Mouse (Mus musculus) neural tube, embryonic 15.5 days (tissue): ENCODE results near the gene Pcyt1a. TPM values are rescaled to one million over a fixed set of nuclear protein-coding genes. Genes with fewer than 3 reads are reported as not detected.
A peak's percentile ranks its signal among the peaks of the same experiment; 100 is the strongest.

Experiments
- ATAC-seq: fragments of 200-750 bp; cut with Nextera tagmentation; 2 replicates; pipeline ENCODE4 v1.8.0; 2017; ENCODE audit warnings: mild to moderate bottlenecking, moderate TSS enrichment, moderate library complexity; ENCODE audit not compliant: low FRiP score
- H3K27ac ChIP-seq: fragments of 300-500 bp; sonication (generic); replicated peaks from 2 replicates; pipeline ENCODE4 v1.5.1; 2015; ENCODE audit warnings: mild to moderate bottlenecking, inconsistent platforms
- H3K27me3 ChIP-seq: fragments of 300-500 bp; sonication (generic); replicated peaks from 2 replicates; pipeline ENCODE4 v1.6.1; 2015; ENCODE audit warnings: inconsistent platforms
- H3K36me3 ChIP-seq: fragments of 300-500 bp; sonication (generic); 2 replicates; pipeline ENCODE4 v1.6.1; 2015; ENCODE audit warnings: inconsistent platforms
- H3K4me1 ChIP-seq: fragments of 300-500 bp; sonication (generic); 2 replicates; pipeline ENCODE4 v1.6.1; 2015; ENCODE audit warnings: inconsistent platforms
- H3K4me2 ChIP-seq: fragments of 300-500 bp; sonication (generic); 2 replicates; pipeline ENCODE4 v1.6.1; 2015; ENCODE audit warnings: inconsistent platforms, mild to moderate bottlenecking, moderate library complexity
- H3K4me3 ChIP-seq: fragments of 300-500 bp; sonication (generic); replicated peaks from 2 replicates; pipeline ENCODE4 v1.5.1; 2015; ENCODE audit warnings: mild to moderate bottlenecking, inconsistent platforms
- H3K9ac ChIP-seq: fragments of 300-500 bp; sonication (generic); replicated peaks from 2 replicates; pipeline ENCODE4 v1.6.1; 2015; ENCODE audit warnings: mild to moderate bottlenecking, inconsistent platforms
- H3K9me3 ChIP-seq: fragments of 300-500 bp; sonication (generic); replicated peaks from 2 replicates; pipeline ENCODE4 v1.6.1; 2016; ENCODE audit warnings: inconsistent platforms
- WGBS: fragments of 180-500 bp; shearing (Covaris S2); methylation state at CpG from one replicate; pipeline ENCODE4 v1.1.7; 2015; ENCODE audit warnings: mixed read lengths; 5-methylcytosine and 5-hydroxymethylcytosine counted together
- polyA plus RNA-seq: library from polyadenylated mRNA; unstranded; fragments of >200 nt; fragmentation: Nextera tagmentation; extraction: Ambion mirVana; gene quantifications from 2 replicates; pipeline ENCODE4 v1.2.1, GENCODE M21; 2015

Gene Pcyt1a
- 44.2 and 46.0 TPM in 2 replicates for polyA plus RNA-seq

- Histone ChIP-seq H3K4me2 (peak within 1 kb of the TSS; percentile 81), H3K27me3 (no peaks in the 10 kb centered on the region), H3K4me1 (peaks cover 25% of the 10 kb centered on the region), H3K36me3 (no peaks in the 10 kb centered on the region), H3K4me3 (peak within 1 kb of the TSS; percentile 79), H3K9ac (peak within 1 kb of the TSS; percentile 89), H3K27ac (peak within 1 kb of the TSS; percentile 94), H3K9me3 (no peaks in the 10 kb centered on the region)
- WGBS, result under 1% methylated on average over 54 of the region's 54 CpGs
- ATAC-seq, result peak; percentile 99
These were observed at the start of gene Pcyt1a for GRCm38 (mm10) chr16:32430474-32431046. Gene Pcyt1a, plus strand, starts transcription at chr16:32430921.

- no peaks in the 10 kb centered on the region for H3K27me3 ChIP-seq
- no peak overlapping the region for H3K9ac ChIP-seq
- H3K27ac ChIP-seq, result no peak overlapping the region
- no peaks in the 10 kb centered on the region for H3K9me3 ChIP-seq
- H3K4me2 ChIP-seq, result no peak overlapping the region
- no peak overlapping the region for H3K4me3 ChIP-seq
- no peak for ATAC-seq
- H3K4me1 ChIP-seq, result no peaks in the 10 kb centered on the region
- peaks cover 73% of the 10 kb centered on the region for H3K36me3 ChIP-seq
These were observed 47.8 kb upstream of the Pcyt1a start for GRCm38 (mm10) chr16:32382901-32383300.

GRCm38 (mm10) chr16:32384885-32385284 lies 45.8 kb upstream of the Pcyt1a start:
- no peak for ATAC-seq
- Histone ChIP-seq H3K27ac (no peak overlapping the region), H3K36me3 (peaks cover 56% of the 10 kb centered on the region), H3K4me2 (no peak overlapping the region), H3K27me3 (no peaks in the 10 kb centered on the region), H3K4me1 (no peaks in the 10 kb centered on the region), H3K4me3 (no peak overlapping the region), H3K9ac (no peak overlapping the region), H3K9me3 (no peaks in the 10 kb centered on the region)
- 88% methylated on average over 2 of the region's 2 CpGs for whole genome bisulfite sequencing

GRCm38 (mm10) chr16:32386826-32387225 lies 43.9 kb upstream of the Pcyt1a start:
- Histone ChIP-seq H3K27ac (no peak overlapping the region), H3K4me1 (no peaks in the 10 kb centered on the region), H3K9ac (no peak overlapping the region), H3K4me3 (no peak overlapping the region), H3K9me3 (no peaks in the 10 kb centered on the region), H3K4me2 (no peak overlapping the region), H3K27me3 (no peaks in the 10 kb centered on the region), H3K36me3 (peaks cover 52% of the 10 kb centered on the region)
- WGBS, result 88% methylated on average over 3 of the region's 3 CpGs
- ATAC-seq, result no peak

GRCm38 (mm10) chr16:32389049-32389448 lies 41.7 kb upstream of the Pcyt1a start:
- H3K4me3 ChIP-seq, result no peak overlapping the region
- no peak overlapping the region for H3K9ac ChIP-seq
- H3K4me1 ChIP-seq, result no peaks in the 10 kb centered on the region
- no peaks in the 10 kb centered on the region for H3K27me3 ChIP-seq
- H3K27ac ChIP-seq, result no peak overlapping the region
- H3K9me3 ChIP-seq, result no peaks in the 10 kb centered on the region
- H3K4me2 ChIP-seq, result no peak overlapping the region
- peaks cover 43% of the 10 kb centered on the region for H3K36me3 ChIP-seq
- no peak for ATAC-seq

GRCm38 (mm10) chr16:32389841-32390240 lies 40.9 kb upstream of the Pcyt1a start:
- Histone ChIP-seq H3K4me2 (no peak overlapping the region), H3K9ac (no peak overlapping the region), H3K36me3 (peaks cover 39% of the 10 kb centered on the region), H3K27me3 (no peaks in the 10 kb centered on the region), H3K4me3 (no peak overlapping the region), H3K4me1 (no peaks in the 10 kb centered on the region), H3K27ac (no peak overlapping the region), H3K9me3 (no peaks in the 10 kb centered on the region)
- 95% methylated on average over 3 of the region's 3 CpGs for WGBS
- no peak for ATAC-seq

GRCm38 (mm10) chr16:32390882-32391281 lies 39.8 kb upstream of the Pcyt1a start:
- H3K9me3 ChIP-seq, result no peaks in the 10 kb centered on the region
- no peak overlapping the region for H3K4me2 ChIP-seq
- WGBS, result 94% methylated on average over 3 of the region's 3 CpGs
- H3K4me1 ChIP-seq, result no peaks in the 10 kb centered on the region
- peaks cover 30% of the 10 kb centered on the region for H3K36me3 ChIP-seq
- H3K9ac ChIP-seq, result no peak overlapping the region
- no peak overlapping the region for H3K27ac ChIP-seq
- ATAC-seq, result no peak
- no peaks in the 10 kb centered on the region for H3K27me3 ChIP-seq
- no peak overlapping the region for H3K4me3 ChIP-seq

GRCm38 (mm10) chr16:32395679-32396540 lies 34.8 kb upstream of the Pcyt1a start:
- Histone ChIP-seq H3K27ac (0 out of 2 replicates have a peak overlapping the region, but pooled peaks have one; percentile 9), H3K4me2 (no peak overlapping the region), H3K4me3 (no peak overlapping the region), H3K9me3 (no peaks in the 10 kb centered on the region), H3K27me3 (no peaks in the 10 kb centered on the region), H3K4me1 (no peaks in the 10 kb centered on the region), H3K36me3 (peaks cover 14% of the 10 kb centered on the region), H3K9ac (no peak overlapping the region)
- WGBS, result 72% methylated on average over 6 of the region's 6 CpGs
- no peak for ATAC-seq

- Histone ChIP-seq H3K4me2 (no peak overlapping the region), H3K4me3 (no peak overlapping the region)
These were observed 34.2 kb upstream of the Pcyt1a start for GRCm38 (mm10) chr16:32396541-32396835.

GRCm38 (mm10) chr16:32398206-32398605 lies 32.5 kb upstream of the Pcyt1a start:
- H3K9ac ChIP-seq, result no peak overlapping the region
- H3K27me3 ChIP-seq, result no peaks in the 10 kb centered on the region
- H3K9me3 ChIP-seq, result no peaks in the 10 kb centered on the region
- H3K27ac ChIP-seq, result no peak overlapping the region
- no peak for ATAC-seq
- 75% methylated on average over 3 of the region's 3 CpGs for WGBS
- H3K4me1 ChIP-seq, result no peaks in the 10 kb centered on the region
- H3K4me3 ChIP-seq, result no peak overlapping the region
- H3K36me3 ChIP-seq, result peaks cover 1% of the 10 kb centered on the region; the same call in 1 of the 2 replicates
- no peak overlapping the region for H3K4me2 ChIP-seq

More at GRCm38 (mm10) chr16:32396541-32396835, 34.2 kb upstream of the Pcyt1a start:
- 69% methylated on average over 3 of the region's 3 CpGs for WGBS
- no peaks in the 10 kb centered on the region for H3K4me1 ChIP-seq
- no peaks in the 10 kb centered on the region for H3K27me3 ChIP-seq
- no peak overlapping the region for H3K9ac ChIP-seq
- no peaks in the 10 kb centered on the region for H3K9me3 ChIP-seq
- H3K36me3 ChIP-seq, result peaks cover 11% of the 10 kb centered on the region; the same call in 1 of the 2 replicates
- H3K27ac ChIP-seq, result no peak overlapping the region
- no peak for ATAC-seq

- no peaks in the 10 kb centered on the region for H3K9me3 ChIP-seq
- no peak for ATAC-seq
- no peak within 1 kb of the TSS for H3K4me3 ChIP-seq
- H3K36me3 ChIP-seq, result no peaks in the 10 kb centered on the region
- 84% methylated on average over 7 of the region's 7 CpGs for WGBS
- H3K9ac ChIP-seq, result no peak within 1 kb of the TSS
- H3K4me2 ChIP-seq, result no peak within 1 kb of the TSS
- no peaks in the 10 kb centered on the region for H3K27me3 ChIP-seq
- H3K4me1 ChIP-seq, result no peaks in the 10 kb centered on the region
- H3K27ac ChIP-seq, result no peak within 1 kb of the TSS
These were observed 30.5 kb upstream of the Pcyt1a start, which contains the start of gene Tm4sf19 for GRCm38 (mm10) chr16:32400267-32400666. Gene Tm4sf19, plus strand, starts transcription at chr16:32400506.

- no peak overlapping the region for H3K4me3 ChIP-seq
- 80% methylated on average over 9 of the region's 9 CpGs for WGBS
- H3K9ac ChIP-seq, result no peak overlapping the region
- H3K27me3 ChIP-seq, result no peaks in the 10 kb centered on the region
- no peak overlapping the region for H3K4me2 ChIP-seq
- no peaks in the 10 kb centered on the region for H3K9me3 ChIP-seq
- no peaks in the 10 kb centered on the region for H3K4me1 ChIP-seq
- no peak overlapping the region for H3K27ac ChIP-seq
- H3K36me3 ChIP-seq, result no peaks in the 10 kb centered on the region
- no peak for ATAC-seq
These were observed 29.3 kb upstream of the Pcyt1a start for GRCm38 (mm10) chr16:32401335-32401965.
